Mouse (Mus musculus): ENCODE results near the gene Tmem63c. TPM values are rescaled to one million over a fixed set of nuclear protein-coding genes. Genes with fewer than 3 reads are reported as not detected.
A peak's percentile ranks its signal among the peaks of the same experiment; 100 is the strongest.

Tmem63c gene
- polyA plus RNA-seq, 1 experiment = 1.2 TPM

GRCm38 (mm10) chr12:87104796-87105195 lies 83.7 kb downstream of the Tmem63c start:
- no peak for DNase-seq (ENCODE audit: low read depth in 1 of 2, low spot score in 2 of 2)
- no peak for TF ChIP-seq CTCF (IDR thresholded peaks at IDR 0.05; ENCODE audit: extremely low read depth, insufficient read depth, insufficient read length, insufficient replicate concordance)
- TF ChIP-seq POLR2A (IDR thresholded peaks at IDR 0.05; ENCODE audit: low read depth, low read length) = no peak
- WGBS = 16% methylated on average over 4 of the region's 4 CpGs
- Histone ChIP-seq H3K4me3 (ENCODE audit: extremely low read depth, insufficient read depth, insufficient read length) (no peak overlapping the region), H3K4me1 (ENCODE audit: control insufficient read depth, insufficient read depth, insufficient read length) (no peaks in the 10 kb centered on the region; the same call in 1 of the 2 replicates), H3K36me3 (ENCODE audit: control insufficient read depth, insufficient read depth, low read length) (no peaks in the 10 kb centered on the region), H3K27me3 (ENCODE audit: control insufficient read depth, insufficient read depth, low read length) (peaks cover 5% of the 10 kb centered on the region), H3K27ac (ENCODE audit: insufficient read depth, low read length) (no peak overlapping the region)

GRCm38 (mm10) chr12:87107357-87107977 lies 86.3 kb downstream of the Tmem63c start:
- H3K36me3 ChIP-seq (ENCODE audit: control insufficient read depth, insufficient read depth, low read length) = no peaks in the 10 kb centered on the region
- 61% methylated on average over 3 of the region's 3 CpGs for WGBS
- H3K4me3 ChIP-seq (ENCODE audit: extremely low read depth, insufficient read depth, insufficient read length) = no peak overlapping the region
- TF ChIP-seq CTCF (IDR thresholded peaks at IDR 0.05; ENCODE audit: extremely low read depth, insufficient read depth, insufficient read length, insufficient replicate concordance) (no peak), POLR2A (IDR thresholded peaks at IDR 0.05; ENCODE audit: low read depth, low read length) (no peak)
- H3K27me3 ChIP-seq (ENCODE audit: control insufficient read depth, insufficient read depth, low read length) = no peaks in the 10 kb centered on the region; the same call in 1 of the 2 replicates
- no peak for DNase-seq (ENCODE audit: low read depth in 1 of 2, low spot score in 2 of 2)
- H3K4me1 ChIP-seq (ENCODE audit: control insufficient read depth, insufficient read depth, insufficient read length) = no peaks in the 10 kb centered on the region
- H3K27ac ChIP-seq (ENCODE audit: insufficient read depth, low read length) = no peak overlapping the region

GRCm38 (mm10) chr12:87121918-87122589 lies 100.9 kb downstream of the Tmem63c start:
- Histone ChIP-seq H3K27ac (ENCODE audit: insufficient read depth, low read length) (no peak overlapping the region), H3K27me3 (ENCODE audit: control insufficient read depth, insufficient read depth, low read length) (no peaks in the 10 kb centered on the region), H3K36me3 (ENCODE audit: control insufficient read depth, insufficient read depth, low read length) (peaks cover 3% of the 10 kb centered on the region), H3K4me1 (ENCODE audit: control insufficient read depth, insufficient read depth, insufficient read length) (no peaks in the 10 kb centered on the region), H3K4me3 (ENCODE audit: extremely low read depth, insufficient read depth, insufficient read length) (no peak overlapping the region)
- WGBS = 91% methylated on average over 4 of the region's 4 CpGs
- no peak for DNase-seq (ENCODE audit: low read depth in 1 of 2, low spot score in 2 of 2)
- TF ChIP-seq CTCF (IDR thresholded peaks at IDR 0.05; ENCODE audit: extremely low read depth, insufficient read depth, insufficient read length, insufficient replicate concordance) = no peak
- no peak for TF ChIP-seq POLR2A (IDR thresholded peaks at IDR 0.05; ENCODE audit: low read depth, low read length)

GRCm38 (mm10) chr12:87127256-87127655 lies 106.1 kb downstream of the Tmem63c start:
- WGBS = 91% methylated on average over 4 of the region's 4 CpGs
- no peak for TF ChIP-seq CTCF (IDR thresholded peaks at IDR 0.05; ENCODE audit: extremely low read depth, insufficient read depth, insufficient read length, insufficient replicate concordance)
- TF ChIP-seq POLR2A (IDR thresholded peaks at IDR 0.05; ENCODE audit: low read depth, low read length) = no peak
- H3K4me3 ChIP-seq (ENCODE audit: extremely low read depth, insufficient read depth, insufficient read length) = no peak overlapping the region
- DNase-seq (ENCODE audit: low read depth in 1 of 2, low spot score in 2 of 2) = no peak
- no peaks in the 10 kb centered on the region for H3K27me3 ChIP-seq (ENCODE audit: control insufficient read depth, insufficient read depth, low read length)
- H3K36me3 ChIP-seq (ENCODE audit: control insufficient read depth, insufficient read depth, low read length) = peaks cover 3% of the 10 kb centered on the region; the same call in 1 of the 2 replicates
- H3K27ac ChIP-seq (ENCODE audit: insufficient read depth, low read length) = no peak overlapping the region
- no peaks in the 10 kb centered on the region for H3K4me1 ChIP-seq (ENCODE audit: control insufficient read depth, insufficient read depth, insufficient read length)

GRCm38 (mm10) chr12:87130224-87130623 lies 109.1 kb downstream of the Tmem63c start:
- WGBS = 88% methylated on average over 4 of the region's 4 CpGs
- no peak overlapping the region for H3K27ac ChIP-seq (ENCODE audit: insufficient read depth, low read length)

GRCm38 (mm10) chr12:87131181-87131580 lies 110.0 kb downstream of the Tmem63c start:
- 91% methylated on average over 2 of the region's 2 CpGs for WGBS
- Histone ChIP-seq H3K27me3 (ENCODE audit: control insufficient read depth, insufficient read depth, low read length) (no peaks in the 10 kb centered on the region), H3K4me3 (ENCODE audit: extremely low read depth, insufficient read depth, insufficient read length) (no peak overlapping the region), H3K36me3 (ENCODE audit: control insufficient read depth, insufficient read depth, low read length) (no peaks in the 10 kb centered on the region), H3K27ac (ENCODE audit: insufficient read depth, low read length) (no peak overlapping the region), H3K4me1 (ENCODE audit: control insufficient read depth, insufficient read depth, insufficient read length) (no peaks in the 10 kb centered on the region)
- TF ChIP-seq CTCF (IDR thresholded peaks at IDR 0.05; ENCODE audit: extremely low read depth, insufficient read depth, insufficient read length, insufficient replicate concordance) = no peak
- no peak for TF ChIP-seq POLR2A (IDR thresholded peaks at IDR 0.05; ENCODE audit: low read depth, low read length)
- DNase-seq (ENCODE audit: low read depth in 1 of 2, low spot score in 2 of 2) = no peak

More at GRCm38 (mm10) chr12:87130224-87130623, 109.1 kb downstream of the Tmem63c start:
- no peak overlapping the region for H3K4me3 ChIP-seq (ENCODE audit: extremely low read depth, insufficient read depth, insufficient read length)
- H3K4me1 ChIP-seq (ENCODE audit: control insufficient read depth, insufficient read depth, insufficient read length) = no peaks in the 10 kb centered on the region
- DNase-seq (ENCODE audit: low read depth in 1 of 2, low spot score in 2 of 2) = no peak
- TF ChIP-seq CTCF (IDR thresholded peaks at IDR 0.05; ENCODE audit: extremely low read depth, insufficient read depth, insufficient read length, insufficient replicate concordance) (no peak), POLR2A (IDR thresholded peaks at IDR 0.05; ENCODE audit: low read depth, low read length) (no peak)
- H3K27me3 ChIP-seq (ENCODE audit: control insufficient read depth, insufficient read depth, low read length) = no peaks in the 10 kb centered on the region
- no peaks in the 10 kb centered on the region for H3K36me3 ChIP-seq (ENCODE audit: control insufficient read depth, insufficient read depth, low read length)

GRCm38 (mm10) chr12:87131619-87132018 lies 110.5 kb downstream of the Tmem63c start:
- Histone ChIP-seq H3K27ac (ENCODE audit: insufficient read depth, low read length) (no peak overlapping the region), H3K4me1 (ENCODE audit: control insufficient read depth, insufficient read depth, insufficient read length) (no peaks in the 10 kb centered on the region), H3K27me3 (ENCODE audit: control insufficient read depth, insufficient read depth, low read length) (no peaks in the 10 kb centered on the region), H3K4me3 (ENCODE audit: extremely low read depth, insufficient read depth, insufficient read length) (no peak overlapping the region), H3K36me3 (ENCODE audit: control insufficient read depth, insufficient read depth, low read length) (no peaks in the 10 kb centered on the region)
- TF ChIP-seq CTCF (IDR thresholded peaks at IDR 0.05; ENCODE audit: extremely low read depth, insufficient read depth, insufficient read length, insufficient replicate concordance) = peak; percentile 37; the same call in 1 of the 2 replicates
- no peak for TF ChIP-seq POLR2A (IDR thresholded peaks at IDR 0.05; ENCODE audit: low read depth, low read length)
- WGBS = 66% methylated on average over 3 of the region's 3 CpGs
- peak; percentile 11 to 26 for DNase-seq (ENCODE audit: low read depth in 1 of 2, low spot score in 2 of 2)
